Mouse (Mus musculus) heart, postnatal 14 days (tissue): Measurements from ENCODE around the gene Cpa2. TPM values are rescaled to one million over a fixed set of nuclear protein-coding genes. Genes with fewer than 3 reads are reported as not detected.

Source experiments
- DNase-seq, 2 experiments: peaks; one replicate each; pipeline ENCODE4 v3.0.0; 2021 to 2022
- intact Hi-C: fragments of 180-260 bp; cut with DNase I; formaldehyde crosslinking; loops from one replicate; pipeline ENCODE4 v1.15.1; 2025
- total RNA-seq, 2 experiments: library from RNA; stranded (reverse); gene quantifications; 2 replicates each; pipeline ENCODE4 v1.2.3; 2021

The Cpa2 gene
- total RNA-seq, 2 experiments from 2014 or later = not detected

DNA sequence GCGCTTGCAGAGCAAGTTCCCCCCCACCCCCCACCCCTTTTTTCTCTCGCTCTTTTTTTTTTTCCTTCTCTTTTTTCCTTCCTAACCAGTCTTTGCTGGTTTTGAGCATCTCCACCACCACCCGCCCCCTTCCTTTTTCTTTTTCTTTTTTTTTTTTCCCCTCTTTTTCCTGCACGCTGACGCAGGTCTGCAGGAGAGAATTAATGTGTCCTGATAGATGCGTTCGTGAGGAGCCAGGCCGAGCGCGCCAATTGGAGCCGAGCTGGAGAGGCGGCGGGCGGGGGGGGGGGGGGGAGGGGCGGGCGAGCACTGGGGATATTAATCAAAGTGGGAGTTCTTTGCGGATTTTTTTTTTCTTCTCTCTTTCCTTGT is 5.9 kb downstream of the Cpa2 start:
- DNase-seq = no peak
- intact Hi-C loops = no loop called here

DNA sequence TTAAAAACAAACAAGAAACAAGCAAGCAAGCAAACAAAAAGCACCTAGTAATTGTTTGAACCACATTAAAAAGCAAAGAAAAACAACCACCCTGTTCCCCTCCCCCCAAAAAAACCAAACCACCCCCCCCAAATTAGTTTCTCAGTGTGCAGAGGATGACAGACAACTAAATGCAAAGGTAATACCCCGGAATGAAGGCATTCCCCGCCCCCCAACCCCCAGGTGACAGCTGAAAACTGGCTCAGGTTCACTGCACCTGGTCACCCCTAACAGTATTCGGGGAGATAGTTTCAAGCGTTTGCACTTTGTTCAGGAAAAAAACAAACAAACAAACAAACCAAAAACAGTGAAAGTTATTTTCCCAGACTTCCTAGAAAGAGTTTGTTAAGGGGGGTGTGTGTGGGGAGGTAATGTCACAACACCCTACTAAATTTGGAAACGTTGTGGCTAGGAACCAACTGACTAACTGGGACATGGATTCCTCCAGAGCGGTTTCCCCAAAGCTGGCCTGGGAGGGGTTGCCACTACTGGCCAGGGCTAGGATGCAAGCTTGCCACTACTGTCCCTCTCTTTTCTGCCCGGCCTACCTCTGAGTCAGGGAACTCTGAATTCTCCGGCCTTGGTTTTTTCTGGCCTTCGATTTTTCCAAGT is 6.4 kb downstream of the Cpa2 start:
- intact Hi-C loops = no loop called here
- peak; percentile 44 to 51 for DNase-seq

DNA sequence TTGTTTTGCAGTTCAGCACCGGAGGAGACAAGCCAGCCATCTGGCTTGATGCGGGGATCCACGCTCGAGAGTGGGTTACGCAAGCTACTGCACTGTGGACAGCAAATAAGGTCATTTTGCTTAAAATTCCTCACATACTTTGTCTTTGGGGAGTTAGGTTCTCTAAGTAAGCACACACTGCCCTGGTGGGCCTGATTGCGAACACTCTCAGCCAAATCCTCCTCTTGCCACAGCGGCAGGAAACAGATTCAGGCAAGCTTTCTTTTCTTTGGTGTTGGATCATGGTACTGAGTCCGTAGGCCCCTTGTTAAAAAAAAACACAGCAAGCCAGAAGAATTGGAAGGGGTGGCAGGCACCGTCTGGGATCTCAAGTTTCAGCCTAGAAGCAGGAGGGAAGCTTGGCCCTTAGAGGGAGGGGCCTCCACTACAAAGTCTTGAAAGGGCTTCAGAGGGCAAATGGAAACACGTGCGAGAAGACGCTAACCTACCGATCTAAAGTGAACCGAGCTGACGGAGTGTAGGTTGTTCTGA is 7.9 kb downstream of the Cpa2 start:
- DNase-seq = no peak
- intact Hi-C loops = no loop called here

- no peak for DNase-seq
- intact Hi-C loops = no loop called here
These were observed 9.3 kb downstream of the Cpa2 start for GRCm38 (mm10) chr6:30550496-30551192.

GRCm38 (mm10) chr6:30551193-30551515 is 9.8 kb downstream of the Cpa2 start:
- intact Hi-C loops = no loop called here
- DNase-seq = no peak

- no peak for DNase-seq
- intact Hi-C loops = no loop called here
These were observed 10.5 kb downstream of the Cpa2 start for GRCm38 (mm10) chr6:30551644-30552580.

DNA sequence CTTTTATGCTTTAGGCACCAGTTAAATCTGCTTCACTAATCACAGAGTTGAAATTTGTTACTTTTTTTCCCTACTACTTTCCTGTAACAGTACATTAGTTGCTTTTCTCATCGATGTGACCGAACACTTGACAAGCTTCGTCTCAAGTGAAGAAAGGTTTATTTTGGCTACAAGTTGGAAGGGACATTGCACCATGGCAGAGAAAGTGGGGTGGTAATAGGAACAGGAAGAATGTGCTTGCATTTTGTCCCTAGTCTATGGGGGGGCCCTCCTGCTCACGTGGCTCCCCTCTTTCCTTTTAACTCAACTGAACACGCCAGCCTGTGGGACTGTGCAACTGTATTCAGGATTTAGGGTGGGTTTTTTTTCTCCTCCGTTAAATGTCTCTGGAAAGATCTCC is 11.2 kb downstream of the Cpa2 start:
- no peak for DNase-seq
- intact Hi-C loops = no loop called here

DNA sequence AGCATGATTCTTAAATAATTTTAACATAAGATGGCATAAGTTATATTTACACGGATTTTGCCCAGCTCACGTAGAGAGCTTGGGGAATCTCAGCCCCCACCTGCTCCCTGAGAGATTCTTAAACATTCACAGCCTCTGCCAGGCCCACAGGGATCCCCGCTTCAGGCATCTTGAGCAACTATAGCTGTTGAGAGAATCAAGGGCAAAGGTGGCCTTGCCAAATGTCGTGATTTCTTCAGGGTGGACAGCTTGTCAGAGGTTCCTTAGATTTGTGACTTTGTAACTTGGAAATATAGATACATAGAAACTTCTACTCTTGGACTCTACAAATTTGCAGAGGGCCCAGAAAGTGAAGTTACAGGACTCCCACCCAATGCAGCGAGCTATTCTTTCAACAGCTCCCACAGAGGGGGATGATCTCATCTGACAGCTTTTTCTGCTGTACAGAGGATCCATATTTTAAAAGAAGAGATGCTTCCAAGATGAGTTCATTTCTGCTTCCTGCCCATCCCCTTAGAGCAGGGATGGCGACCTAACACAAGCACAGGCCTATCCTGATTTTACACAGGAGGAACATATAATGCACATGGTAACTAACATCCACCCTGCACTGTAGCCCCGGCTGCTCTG is 12.1 kb downstream of the Cpa2 start:
- intact Hi-C loops = no loop called here
- no peak for DNase-seq

DNA sequence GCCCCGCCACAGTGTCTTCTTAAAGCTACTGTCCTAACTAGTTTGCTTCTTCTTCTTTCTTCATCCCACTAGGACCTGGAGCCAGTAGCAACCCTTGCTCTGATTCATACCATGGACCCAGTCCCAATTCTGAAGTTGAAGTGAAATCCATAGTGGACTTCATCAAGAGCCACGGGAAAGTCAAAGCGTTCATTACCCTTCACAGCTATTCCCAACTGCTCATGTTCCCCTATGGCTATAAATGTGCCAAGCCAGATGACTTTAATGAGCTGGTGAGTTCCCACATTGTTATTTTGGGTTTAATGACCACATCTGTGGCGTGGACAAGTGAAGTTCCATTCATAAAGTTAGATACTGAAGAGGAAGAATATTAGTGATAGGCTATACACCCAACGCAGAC is 12.7 kb downstream of the Cpa2 start:
- DNase-seq = no peak
- intact Hi-C loops = no loop called here

DNA sequence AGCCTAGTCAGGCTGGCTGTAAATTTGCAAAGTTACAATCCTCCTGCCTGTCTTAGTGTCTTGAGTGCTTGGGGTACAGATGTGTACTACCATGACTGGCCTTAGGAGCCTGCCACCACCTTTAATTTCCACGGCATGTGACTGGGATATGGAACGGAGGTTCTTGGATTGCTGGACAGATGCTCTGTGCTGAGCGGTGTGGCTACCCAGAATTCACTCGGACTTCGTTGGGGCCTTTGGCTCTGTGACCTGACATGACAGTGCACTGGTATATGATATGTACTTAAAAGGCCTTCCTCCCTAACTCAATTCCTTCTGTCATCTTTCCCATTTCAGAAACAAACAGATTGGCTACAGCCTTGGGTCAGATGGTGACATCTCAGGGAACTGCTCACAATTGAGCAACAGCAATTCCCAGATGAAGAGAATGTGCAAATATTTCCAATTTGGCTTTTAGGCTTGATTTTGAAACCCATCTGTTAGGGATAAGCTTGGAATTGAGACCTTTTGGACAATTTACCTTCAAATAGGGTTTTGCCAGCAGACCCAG is 13.3 kb downstream of the Cpa2 start:
- no peak for DNase-seq
- intact Hi-C loops = loop anchor here (5.0 kb wide), 1 partner anchor 143 kb away; no protein-coding TSS in a partner anchor

GRCm38 (mm10) chr6:30556080-30556479 is 14.7 kb downstream of the Cpa2 start:
- DNase-seq = peak; percentile 42 to 75
- intact Hi-C loops = loop anchor here (5.0 kb wide), 1 partner anchor 141 kb away; no protein-coding TSS in a partner anchor

DNA sequence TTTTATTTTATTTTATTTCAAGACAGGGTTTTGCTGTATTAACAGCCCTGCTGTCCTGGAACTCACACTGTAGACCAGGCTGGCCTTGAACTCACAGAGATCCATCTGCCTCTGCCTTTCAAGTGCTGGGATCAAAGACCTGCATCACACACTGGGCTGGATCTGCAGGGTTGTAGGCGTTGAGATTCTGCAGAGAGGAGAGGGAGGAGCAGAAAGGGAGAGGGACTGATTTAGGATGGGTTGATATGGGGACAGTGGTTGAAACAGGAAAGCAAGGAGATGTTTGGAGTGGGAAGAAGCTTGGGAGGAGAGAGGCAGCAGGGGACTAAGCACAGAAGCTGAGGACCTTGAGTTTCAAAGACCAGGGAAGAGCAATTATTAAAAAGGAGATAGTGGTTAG is 18.3 kb downstream of the Cpa2 start:
- DNase-seq = no peak
- intact Hi-C loops = loop anchor here (5.0 kb wide), 1 partner anchor 138 kb away; no protein-coding TSS in a partner anchor

GRCm38 (mm10) chr6:30562132-30562531 is 20.8 kb downstream of the Cpa2 start:
- intact Hi-C loops = no loop called here
- DNase-seq = no peak

GRCm38 (mm10) chr6:30563575-30563974 is 22.2 kb downstream of the Cpa2 start:
- no peak for DNase-seq
- intact Hi-C loops = no loop called here

- no peak for DNase-seq
- intact Hi-C loops = no loop called here
These were observed 22.7 kb downstream of the Cpa2 start for GRCm38 (mm10) chr6:30564051-30564450.

DNA sequence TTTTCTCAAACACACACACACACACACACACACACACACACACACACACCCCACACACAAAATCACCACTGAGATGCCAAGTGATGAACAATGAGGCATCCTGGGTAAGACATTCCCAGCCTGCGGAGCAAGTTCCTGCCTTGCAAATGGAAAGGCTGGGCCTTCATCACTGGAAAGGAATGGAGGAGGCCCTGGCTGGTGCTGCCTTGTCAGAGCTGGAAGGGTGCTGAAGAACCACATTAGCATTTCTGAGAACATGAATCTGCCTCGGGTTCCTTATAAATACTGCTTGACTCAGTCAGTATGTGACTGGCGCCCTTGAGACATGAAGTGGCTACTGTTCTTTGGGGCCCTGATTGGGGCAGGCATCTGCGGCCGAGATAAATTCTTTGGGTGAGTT is 26.7 kb downstream of the Cpa2 start, which contains the start of gene Cpa4:
Cpa4 (plus strand) TSS at position 301 of the 400 bp plus-strand sequence.
- no peak for DNase-seq
- intact Hi-C loops = no loop called here

GRCm38 (mm10) chr6:30569331-30569730 is 27.9 kb downstream of the Cpa2 start:
- intact Hi-C loops = no loop called here
- no peak for DNase-seq

DNA sequence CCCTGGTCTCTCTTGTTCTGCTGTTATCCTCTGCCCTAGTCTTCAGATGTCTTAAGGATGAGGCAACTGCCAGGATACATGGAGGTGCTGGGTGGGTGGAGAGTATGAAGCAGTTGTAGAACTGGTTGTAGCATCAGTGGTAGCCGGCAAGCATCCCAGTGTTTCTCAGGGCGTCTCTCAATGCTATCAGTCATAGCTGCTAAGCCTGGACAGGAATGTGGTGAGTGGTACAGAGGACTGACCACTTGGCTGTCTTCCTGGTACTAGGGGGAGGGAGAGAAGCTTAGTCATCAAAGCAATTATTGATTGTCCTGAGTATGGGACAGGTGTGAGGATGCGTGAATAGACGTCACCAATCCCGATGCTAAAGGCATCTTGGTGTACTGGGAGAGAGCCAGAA is 28.6 kb downstream of the Cpa2 start:
- intact Hi-C loops = no loop called here
- DNase-seq = no peak

GRCm38 (mm10) chr6:30572456-30573311 is 31.3 kb downstream of the Cpa2 start:
- DNase-seq = peak; percentile 38 to 52
- intact Hi-C loops = no loop called here
